Mouse (Mus musculus): ENCODE measurements around the gene Defa33. TPM values are rescaled to one million over a fixed set of nuclear protein-coding genes. Genes with fewer than 3 reads are reported as not detected.

Defa33 gene
- polyA plus RNA-seq (2017; shearing (Covaris generic)): not detected

GRCm38 (mm10) chr8:21391511-21391910 is at the start of gene Defa33:
Defa33 (plus strand) TSS chr8:21391811.

DNA sequence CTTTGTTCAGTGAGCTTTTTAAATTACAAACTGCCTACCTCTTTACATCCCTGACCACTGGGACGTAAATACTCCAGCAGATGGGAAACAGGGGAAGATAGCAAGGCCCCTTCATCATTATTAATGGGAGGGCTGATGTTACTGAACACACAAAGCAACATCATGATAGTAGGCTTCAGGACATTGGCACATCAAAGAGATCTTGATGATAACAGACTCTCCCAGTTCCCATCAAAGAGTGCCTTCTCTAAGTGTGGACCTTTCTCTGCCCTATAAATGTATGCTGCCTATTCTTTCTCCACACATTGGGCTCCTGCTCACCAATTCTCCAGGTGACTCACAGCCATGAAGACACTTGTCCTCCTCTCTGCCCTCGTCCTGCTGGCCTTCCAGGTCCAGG is 13.4 kb upstream of the Defa33 start, which contains the start of gene Defa2:
Gene Defa2 (plus strand): TSS at position 301 of the 400 bp plus-strand sequence.

DNA sequence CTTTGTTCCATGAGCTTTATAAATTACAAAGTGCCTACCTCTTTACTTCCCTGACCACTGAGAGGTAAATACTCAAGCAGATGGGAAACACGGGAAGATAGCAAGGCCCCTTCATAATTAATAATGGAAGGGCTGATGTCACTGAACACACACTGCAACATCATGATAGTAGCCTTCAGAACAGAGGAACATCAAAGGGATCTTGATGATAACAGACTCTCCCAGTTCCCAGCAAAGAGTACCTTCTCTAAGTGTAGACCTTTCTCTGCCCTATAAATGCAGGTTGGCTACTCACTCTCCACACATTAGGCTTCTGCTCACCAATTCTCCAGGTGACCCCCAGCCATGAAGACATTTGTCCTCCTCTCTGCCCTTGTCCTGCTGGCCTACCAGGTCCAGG is 35.5 kb downstream of the Defa33 start, which contains the start of gene Defa36:
Gene Defa36 (plus strand): TSS at position 301 of the 400 bp plus-strand sequence.

Other genes with a start within 250 kb of the Defa33 start
- gene Defa22, start 229.5 kb upstream of the Defa33 start, polyA plus RNA-seq (2017; shearing (Covaris generic)): not detected
- not detected for gene Defa31, start 200.2 kb upstream of the Defa33 start, polyA plus RNA-seq (2017; shearing (Covaris generic))
- not detected for gene Gm15293, start 190.2 kb upstream of the Defa33 start, polyA plus RNA-seq (2017; shearing (Covaris generic))
- not detected for gene Gm15292, start 142.1 kb upstream of the Defa33 start, polyA plus RNA-seq (2017; shearing (Covaris generic))
- gene Defa27, start 76.3 kb upstream of the Defa33 start, polyA plus RNA-seq (2017; shearing (Covaris generic)): not detected
- not detected for gene Defa29, start 64.8 kb upstream of the Defa33 start, polyA plus RNA-seq (2017; shearing (Covaris generic))
- gene Defa2, start 13.3 kb upstream of the Defa33 start, polyA plus RNA-seq (2017; shearing (Covaris generic)): not detected
- not detected for gene Defa36, start 35.6 kb downstream of the Defa33 start, polyA plus RNA-seq (2017; shearing (Covaris generic))
- gene Gm7849, start 64.7 kb downstream of the Defa33 start, polyA plus RNA-seq (2017; shearing (Covaris generic)): not detected
- gene Defa20, start 117.4 kb downstream of the Defa33 start, polyA plus RNA-seq (2017; shearing (Covaris generic)): not detected
- not detected for gene Defa32, start 137.2 kb downstream of the Defa33 start, polyA plus RNA-seq (2017; shearing (Covaris generic))
- not detected for gene Defa37, start 173.6 kb downstream of the Defa33 start, polyA plus RNA-seq (2017; shearing (Covaris generic))
- gene Defa28, start 191.2 kb downstream of the Defa33 start, polyA plus RNA-seq (2017; shearing (Covaris generic)): not detected
- not detected for gene Gm7861, start 202.7 kb downstream of the Defa33 start, polyA plus RNA-seq (2017; shearing (Covaris generic))
- not detected for gene Defa26, start 226.4 kb downstream of the Defa33 start, polyA plus RNA-seq (2017; shearing (Covaris generic))